Mouse (Mus musculus): Measurements from ENCODE around the gene Capn5. TPM values are rescaled to one million over a fixed set of nuclear protein-coding genes. Genes with fewer than 3 reads are reported as not detected.

Gene Capn5
- total and polyA plus RNA-seq, 3 experiments, result 0.26 to 0.55 (median 0.27) TPM

GRCm38 (mm10) chr7:98102488-98102887 is 75.6 kb downstream of the Capn5 start:
- dilution Hi-C loops (cut with MboI; ENCODE audit: extremely low pct_ligation_motif_present, extremely low pct_unique_long_range_greater_than_20kb, low sequenced_read_pairs) (no loop called here), in situ Hi-C loops (cut with MboI; ENCODE audit: low pct_ligation_motif_present, low pct_unique_long_range_greater_than_20kb, low sequenced_read_pairs) (no loop called here)
- Histone ChIP-seq H3K4me2 (ENCODE audit: insufficient read depth, low read depth, poor library complexity, severe bottlenecking) (no peak overlapping the region; the same call in 1 of the 2 replicates), H3K4me1 (ENCODE audit: control insufficient read depth in 1 of 2, insufficient read depth in 2 of 2) (peaks cover 6 to 16% of the 10 kb centered on the region in 2 experiments), H3K27me3 (replicated peaks) (no peaks in the 10 kb centered on the region), H3K27ac (ENCODE audit: insufficient read depth, low read depth) (no peak overlapping the region), H3K4me3 (replicated peaks in 1 of 3; ENCODE audit: low read depth in 2 of 3, low read length in 2 of 3, poor library complexity in 1 of 3) (peak overlapping the region in 1 of 3 experiments; percentile 49), H3K9ac (ENCODE audit: insufficient read depth, low read depth) (peak overlapping the region; percentile 46; the same call in 1 of the 2 replicates), H3K79me2 (replicated peaks; ENCODE audit: control insufficient read depth, extremely low read depth, insufficient read depth, poor library complexity, severe bottlenecking) (no peaks in the 10 kb centered on the region), H3K9me3 (replicated peaks; ENCODE audit: low read length) (peaks cover 2% of the 10 kb centered on the region), H3K36me3 (replicated peaks in 1 of 2; ENCODE audit: control insufficient read depth in 1 of 2, insufficient read depth in 1 of 2, low read length in 1 of 2) (peaks cover 0 to 9% of the 10 kb centered on the region in 2 experiments)
- TF ChIP-seq ZC3H11A (IDR thresholded peaks at IDR 0.05; ENCODE audit: low read depth, low read length) (no peak), NRF1 (IDR thresholded peaks at IDR 0.05; ENCODE audit: low read depth, low read length) (no peak), CTCF (conservative IDR thresholded peaks at IDR 0.05 in 1 of 2, IDR thresholded peaks at IDR 0.05 in 1 of 2; ENCODE audit: low read depth in 2 of 2, low read length in 2 of 2) (no peak), MAX (IDR thresholded peaks at IDR 0.05; ENCODE audit: low read length) (no peak), ETS1 (conservative IDR thresholded peaks at IDR 0.05; ENCODE audit: low read depth, low read length) (no peak), CHD1 (IDR thresholded peaks at IDR 0.05; ENCODE audit: low read depth, low read length) (no peak), POLR2AphosphoS2 (IDR thresholded peaks at IDR 0.05; ENCODE audit: low read depth, low read length) (no peak), MAFK (IDR thresholded peaks at IDR 0.05; ENCODE audit: insufficient replicate concordance, low read length) (no peak), ZKSCAN1 (IDR thresholded peaks at IDR 0.05; ENCODE audit: borderline replicate concordance, low read depth, low read length) (no peak), CHD2 (IDR thresholded peaks at IDR 0.05; ENCODE audit: low read length) (no peak), TCF12 (IDR thresholded peaks at IDR 0.05; ENCODE audit: low read depth, low read length) (no peak)
- no peak for DNase-seq (ENCODE audit: extremely low read depth)

GRCm38 (mm10) chr7:98097557-98097956 is 80.5 kb downstream of the Capn5 start:
- Histone ChIP-seq H3K4me3 (replicated peaks in 1 of 3; ENCODE audit: low read depth in 2 of 3, low read length in 2 of 3, poor library complexity in 1 of 3) (no peak overlapping the region), H3K4me1 (ENCODE audit: control insufficient read depth in 1 of 2, insufficient read depth in 2 of 2) (peaks cover 6 to 7% of the 10 kb centered on the region in 2 experiments), H3K27ac (ENCODE audit: insufficient read depth, low read depth) (no peak overlapping the region), H3K9ac (ENCODE audit: insufficient read depth, low read depth) (no peak overlapping the region), H3K27me3 (replicated peaks) (no peaks in the 10 kb centered on the region), H3K79me2 (replicated peaks; ENCODE audit: control insufficient read depth, extremely low read depth, insufficient read depth, poor library complexity, severe bottlenecking) (no peaks in the 10 kb centered on the region), H3K4me2 (ENCODE audit: insufficient read depth, low read depth, poor library complexity, severe bottlenecking) (no peak overlapping the region), H3K36me3 (replicated peaks in 1 of 2; ENCODE audit: control insufficient read depth in 1 of 2, insufficient read depth in 1 of 2, low read length in 1 of 2) (peaks cover 3 to 40% of the 10 kb centered on the region in 2 experiments), H3K9me3 (replicated peaks; ENCODE audit: low read length) (peaks cover 10% of the 10 kb centered on the region)
- TF ChIP-seq MEF2A (IDR thresholded peaks at IDR 0.05; ENCODE audit: borderline replicate concordance, low read depth, low read length) (no peak), ELF1 (IDR thresholded peaks at IDR 0.05; ENCODE audit: low read depth, low read length) (no peak), SMC3 (IDR thresholded peaks at IDR 0.05; ENCODE audit: low read depth, low read length) (no peak), USF2 (conservative IDR thresholded peaks at IDR 0.05; ENCODE audit: low read depth, low read length) (no peak), MYC (IDR thresholded peaks at IDR 0.05; ENCODE audit: low read depth, low read length) (no peak), NRF1 (IDR thresholded peaks at IDR 0.05; ENCODE audit: low read depth, low read length) (no peak), POLR2AphosphoS2 (IDR thresholded peaks at IDR 0.05; ENCODE audit: low read depth, low read length) (no peak), PAX5 (IDR thresholded peaks at IDR 0.05; ENCODE audit: low read length) (no peak), MAFK (IDR thresholded peaks at IDR 0.05; ENCODE audit: insufficient replicate concordance, low read length) (no peak), ZC3H11A (IDR thresholded peaks at IDR 0.05; ENCODE audit: low read depth, low read length) (no peak), MXI1 (IDR thresholded peaks at IDR 0.05; ENCODE audit: low read depth, low read length) (no peak), POLR2A (IDR thresholded peaks at IDR 0.05; ENCODE audit: low read depth, low read length) (no peak), CTCF (conservative IDR thresholded peaks at IDR 0.05 in 1 of 2, IDR thresholded peaks at IDR 0.05 in 1 of 2; ENCODE audit: low read depth in 2 of 2, low read length in 2 of 2) (no peak), MAZ (IDR thresholded peaks at IDR 0.05; ENCODE audit: low read depth, low read length) (no peak), UBTF (IDR thresholded peaks at IDR 0.05; ENCODE audit: low read depth, low read length) (no peak)
- DNase-seq (ENCODE audit: extremely low read depth), result no peak
- dilution Hi-C loops (cut with MboI; ENCODE audit: extremely low pct_ligation_motif_present, extremely low pct_unique_long_range_greater_than_20kb, low sequenced_read_pairs) (no loop called here), in situ Hi-C loops (cut with MboI; ENCODE audit: low pct_ligation_motif_present, low pct_unique_long_range_greater_than_20kb, low sequenced_read_pairs) (no loop called here)

Measured in CH12.LX (cell line).